Mouse (Mus musculus) NIH3T3 (cell line): ENCODE measurements around the gene Atg16l1.

Experiments used
- DNase-seq: peaks from one replicate; pipeline ENCODE4 v3.0.0-alpha.2; 2012; ENCODE audit warnings: low read depth

The Atg16l1 gene

GRCm38 (mm10) chr1:87773336-87773735, 17.7 kb downstream of the Atg16l1 start:
- no peak for DNase-seq

GRCm38 (mm10) chr1:87774845-87775244, 19.2 kb downstream of the Atg16l1 start:
- DNase-seq: no peak

- peak; percentile 27 for DNase-seq
These were observed 23.6 kb downstream of the Atg16l1 start for GRCm38 (mm10) chr1:87779204-87779785.

GRCm38 (mm10) chr1:87785703-87786102, 30.0 kb downstream of the Atg16l1 start:
- no peak for DNase-seq

- no peak for DNase-seq
These were observed 30.6 kb downstream of the Atg16l1 start for GRCm38 (mm10) chr1:87786251-87786650.

- no peak for DNase-seq
These were observed 34.0 kb downstream of the Atg16l1 start for GRCm38 (mm10) chr1:87789665-87790064.

GRCm38 (mm10) chr1:87792438-87793137, 36.9 kb downstream of the Atg16l1 start:
- DNase-seq: peak; percentile 88

GRCm38 (mm10) chr1:87793138-87793449, 37.4 kb downstream of the Atg16l1 start:
- no peak for DNase-seq

- no peak for DNase-seq
These were observed 42.0 kb downstream of the Atg16l1 start for GRCm38 (mm10) chr1:87797702-87798101.

GRCm38 (mm10) chr1:87798306-87798705, 42.6 kb downstream of the Atg16l1 start:
- DNase-seq: peak; percentile 13

GRCm38 (mm10) chr1:87803576-87803975, 47.9 kb downstream of the Atg16l1 start, which contains the start of gene Sag:
TSS of gene Sag (plus strand) at chr1:87803680.
- DNase-seq: no peak

GRCm38 (mm10) chr1:87807751-87808150, 52.1 kb downstream of the Atg16l1 start:
- DNase-seq: no peak

GRCm38 (mm10) chr1:87811391-87811790, 55.7 kb downstream of the Atg16l1 start:
- DNase-seq: no peak

GRCm38 (mm10) chr1:87812061-87812460, 56.4 kb downstream of the Atg16l1 start:
- DNase-seq: no peak

GRCm38 (mm10) chr1:87813155-87813554, 57.5 kb downstream of the Atg16l1 start:
- DNase-seq: no peak

GRCm38 (mm10) chr1:87813681-87814080, 58.0 kb downstream of the Atg16l1 start:
- no peak for DNase-seq

- DNase-seq: no peak
These were observed 68.8 kb downstream of the Atg16l1 start for GRCm38 (mm10) chr1:87824420-87824995.

- DNase-seq: no peak
These were observed 69.6 kb downstream of the Atg16l1 start for GRCm38 (mm10) chr1:87825281-87825680.

- DNase-seq: no peak
These were observed 70.3 kb downstream of the Atg16l1 start for GRCm38 (mm10) chr1:87825991-87826390.

- DNase-seq: no peak
These were observed 70.8 kb downstream of the Atg16l1 start for GRCm38 (mm10) chr1:87826474-87826873.

GRCm38 (mm10) chr1:87827476-87827875, 71.8 kb downstream of the Atg16l1 start:
- peak; percentile 56 for DNase-seq

GRCm38 (mm10) chr1:87828185-87828584, 72.5 kb downstream of the Atg16l1 start:
- peak; percentile 14 for DNase-seq

GRCm38 (mm10) chr1:87828926-87829580, 73.4 kb downstream of the Atg16l1 start:
- DNase-seq: no peak
